8 mouse cellular contexts compared by ENCODE assay signal in the genomic region with DNA sequence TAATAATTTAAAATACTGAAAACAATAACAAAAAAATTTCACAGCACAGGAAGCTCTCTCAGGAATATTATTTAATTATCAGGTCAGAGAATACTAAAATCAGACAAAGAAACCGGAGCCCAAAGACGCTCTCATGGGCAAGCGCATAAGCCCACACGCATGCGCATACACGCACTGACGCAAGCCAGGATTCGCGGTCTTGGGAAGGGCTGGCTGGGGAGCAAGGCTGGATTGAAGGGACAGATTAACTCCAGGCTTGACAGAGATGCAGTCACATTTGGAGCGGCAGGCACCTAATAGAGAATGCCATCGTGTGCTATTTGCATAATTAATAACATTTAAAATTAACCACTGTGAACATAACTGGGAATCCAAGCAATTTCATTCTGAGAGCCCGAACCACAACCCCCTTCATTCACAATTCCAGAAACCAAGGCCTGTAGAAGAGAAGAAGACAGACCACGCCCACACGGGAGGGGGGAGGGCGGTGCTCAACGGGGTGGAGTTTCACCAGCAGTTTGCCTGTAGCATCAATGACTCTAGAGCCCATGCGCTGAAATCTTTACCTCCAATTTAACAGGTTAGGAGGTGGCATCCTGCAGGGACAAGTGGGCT.
DNase-seq lines count a peak whose midpoint lies in the region; TF ChIP-seq lines count a peak whose summit lies in the region.

No protein-coding gene starts in this region.

- DNase-seq in gastrocnemius, adult 2 months, result peak; percentile 54
- DNase-seq in gastrocnemius, postnatal 4 days (ENCODE audit: low spot score in 2 of 2), result no peak
- peak; percentile 85 for DNase-seq in embryo, embryonic 9.5 days (ENCODE audit: extremely low spot score)
- peak; percentile 43 for DNase-seq in heart, postnatal 4 days
- peak; percentile 65 to 72 for DNase-seq in layer of hippocampus, postnatal 14 days (ENCODE audit: low spot score in 2 of 2)
- peak; percentile 36 for DNase-seq in lung, postnatal 36 days
- peak; percentile 42 for DNase-seq in skeletal muscle tissue, adult 2 months (ENCODE audit: low read depth, low spot score)
- no peak for DNase-seq in urinary bladder, adult 18-20 months (ENCODE audit: low spot score in 2 of 2)

- TF ChIP-seq CTCF in gastrocnemius, adult 2 months (IDR thresholded peaks at IDR 0.05), result no peak

- H3K27ac ChIP-seq in gastrocnemius, adult 2 months, result no peak overlapping the region

- H3K4me3 ChIP-seq in gastrocnemius, adult 2 months, result peak overlapping the region; percentile 45

- intact Hi-C loops in gastrocnemius, adult 2 months (cut with DNase I), result no loop called here

Comparison
In these comparisons a context has a peak if more than half of its experiments do, and no peak if none do; other contexts are left out.
1. DNase-seq: peak in gastrocnemius, adult 2 months (single experiment), embryo, embryonic 9.5 days (single experiment), heart, postnatal 4 days (single experiment), layer of hippocampus, postnatal 14 days (2 of 2), lung, postnatal 36 days (single experiment) and skeletal muscle tissue, adult 2 months (single experiment); none in gastrocnemius, postnatal 4 days (0 of 2) and urinary bladder, adult 18-20 months (0 of 2).